Mouse (Mus musculus) kidney, embryonic 14.5 days (tissue): ENCODE measurements at regions not wholly inside any gene's neighbourhood (a gene's known extent, or its start where the extent isn't known, plus 50 kb on each side); places are given as distances from the start of the nearest gene placed in this dataset.
A peak's percentile ranks its signal among the peaks of the same experiment; 100 is the strongest.
"Not testable (repeated sequence)": the region's sequence is repeated elsewhere in the genome, so short reads cannot be mapped to it uniquely, and the experiment has no call there.

ENCODE experiments used
- ATAC-seq: fragments of 200-750 bp; cut with Nextera tagmentation; 2 replicates; pipeline ENCODE4 v1.8.0; 2017; ENCODE audit warnings: moderate number of reproducible peaks, mild to moderate bottlenecking, moderate TSS enrichment, moderate library complexity; ENCODE audit not compliant: low FRiP score, low TSS enrichment
- H3K27ac ChIP-seq: fragments of 300-500 bp; sonication (generic); 2 replicates; pipeline ENCODE4 v1.5.1; 2014; ENCODE audit warnings: low read depth, mild to moderate bottlenecking, low read length, moderate library complexity, mixed read lengths
- H3K27me3 ChIP-seq: fragments of 300-500 bp; sonication (generic); 2 replicates; pipeline ENCODE4 v1.6.1; 2014; ENCODE audit warnings: mild to moderate bottlenecking, low read length; ENCODE audit not compliant: control insufficient read depth, insufficient read depth
- H3K36me3 ChIP-seq: fragments of 300-500 bp; sonication (generic); 2 replicates; pipeline ENCODE4 v1.6.1; 2014; ENCODE audit warnings: low read length, mixed read lengths; ENCODE audit not compliant: control insufficient read depth, insufficient read depth
- H3K4me1 ChIP-seq: fragments of 300-500 bp; sonication (generic); 2 replicates; pipeline ENCODE4 v1.6.1; 2014; ENCODE audit warnings: low read length, mixed read lengths; ENCODE audit not compliant: control insufficient read depth, insufficient read depth
- H3K4me2 ChIP-seq: fragments of 300-500 bp; sonication (generic); replicated peaks from 2 replicates; pipeline ENCODE4 v1.6.1; 2014; ENCODE audit warnings: low read depth, mild to moderate bottlenecking, low read length
- H3K4me3 ChIP-seq: fragments of 300-500 bp; sonication (generic); 2 replicates; pipeline ENCODE4 v1.5.1; 2014; ENCODE audit warnings: mild to moderate bottlenecking, low read length
- H3K9ac ChIP-seq: fragments of 300-500 bp; sonication (generic); 2 replicates; pipeline ENCODE4 v1.6.1; 2014; ENCODE audit warnings: low read depth, mild to moderate bottlenecking, low read length, moderate library complexity
- H3K9me3 ChIP-seq: fragments of 300-500 bp; sonication (generic); 2 replicates; pipeline ENCODE4 v1.6.1; 2016; ENCODE audit warnings: low read length; ENCODE audit not compliant: control insufficient read depth
- WGBS: fragments of 180-500 bp; shearing (Covaris S2); extraction: QIAGEN DNeasy Blood & Tissue Kit; methylation state at CpG from one replicate; pipeline ENCODE4 v1.1.7; 2014; 5-methylcytosine and 5-hydroxymethylcytosine counted together

- H3K27ac ChIP-seq, H3K9me3 ChIP-seq, H3K36me3 ChIP-seq, H3K27me3 ChIP-seq, H3K9ac ChIP-seq, H3K4me1 ChIP-seq: not testable (repeated sequence)
- H3K4me2 ChIP-seq: peak overlapping the region; percentile 26
- ATAC-seq: peak; percentile 72; the same call in 1 of the 2 replicates
- H3K4me3 ChIP-seq: peak overlapping the region; percentile 14
- WGBS: 57% methylated on average over 20 of the region's 20 CpGs
Observed at GRCm38 (mm10) chr7:60733331-60733994, 593.4 kb upstream of the Snrpn start.

- not testable (repeated sequence) for H3K9me3 ChIP-seq, H3K36me3 ChIP-seq, H3K27me3 ChIP-seq, H3K4me1 ChIP-seq, H3K4me2 ChIP-seq, H3K27ac ChIP-seq, H3K4me3 ChIP-seq, H3K9ac ChIP-seq
- peak; percentile 35; the same call in 1 of the 2 replicates for ATAC-seq
- WGBS: 18% methylated on average over 5 of the region's 5 CpGs
Observed at GRCm38 (mm10) chr7:60728108-60728721, 588.2 kb upstream of the Snrpn start.
